Mouse (Mus musculus): ENCODE measurements at regions not wholly inside any gene's neighbourhood (a gene's known extent, or its start where the extent isn't known, plus 50 kb on each side); places are given as distances from the start of the nearest gene placed in this dataset.

- DNase-seq (ENCODE audit: low read depth) = no peak
Observed at GRCm38 (mm10) chr3:61740088-61740487, 374.3 kb upstream of the B430305J03Rik start.

GRCm38 (mm10) chr3:61738528-61738927, 372.8 kb upstream of the B430305J03Rik start:
- DNase-seq (ENCODE audit: low read depth) = no peak

- DNase-seq (ENCODE audit: low read depth) = no peak
Observed at GRCm38 (mm10) chr3:61716785-61717184, 351.0 kb upstream of the B430305J03Rik start.

- DNase-seq (ENCODE audit: low read depth) = no peak
Observed at GRCm38 (mm10) chr3:61687933-61688705, 322.4 kb upstream of the B430305J03Rik start.

- DNase-seq (ENCODE audit: low read depth) = no peak
Observed at GRCm38 (mm10) chr3:61670874-61671273, 305.1 kb upstream of the B430305J03Rik start.

- DNase-seq (ENCODE audit: low read depth) = no peak
Observed at GRCm38 (mm10) chr3:61656143-61656542, 290.4 kb upstream of the B430305J03Rik start.

- DNase-seq (ENCODE audit: low read depth) = no peak
Observed at GRCm38 (mm10) chr3:61628535-61628934, 262.8 kb upstream of the B430305J03Rik start.

GRCm38 (mm10) chr3:61628099-61628498, 262.3 kb upstream of the B430305J03Rik start:
- no peak for DNase-seq (ENCODE audit: low read depth)

- DNase-seq (ENCODE audit: low read depth) = no peak
Observed at GRCm38 (mm10) chr3:61623954-61624487, 258.3 kb upstream of the B430305J03Rik start.

GRCm38 (mm10) chr3:61605469-61605868, 239.7 kb upstream of the B430305J03Rik start:
- DNase-seq (ENCODE audit: low read depth) = no peak

GRCm38 (mm10) chr3:61602891-61603290, 237.1 kb upstream of the B430305J03Rik start:
- no peak for DNase-seq (ENCODE audit: low read depth)

GRCm38 (mm10) chr3:61595574-61595973, 229.8 kb upstream of the B430305J03Rik start:
- no peak for DNase-seq (ENCODE audit: low read depth)

GRCm38 (mm10) chr3:61592342-61592741, 226.6 kb upstream of the B430305J03Rik start:
- DNase-seq (ENCODE audit: low read depth) = no peak

- DNase-seq (ENCODE audit: low read depth) = no peak
Observed at GRCm38 (mm10) chr3:61583669-61584068, 217.9 kb upstream of the B430305J03Rik start.

GRCm38 (mm10) chr3:61582927-61583326, 217.2 kb upstream of the B430305J03Rik start:
- DNase-seq (ENCODE audit: low read depth) = no peak

- no peak for DNase-seq (ENCODE audit: low read depth)
Observed at GRCm38 (mm10) chr3:61580252-61580651, 214.5 kb upstream of the B430305J03Rik start.

GRCm38 (mm10) chr3:61537113-61537512, 171.4 kb upstream of the B430305J03Rik start:
- no peak for DNase-seq (ENCODE audit: low read depth)

- DNase-seq (ENCODE audit: low read depth) = no peak
Observed at GRCm38 (mm10) chr3:61535751-61536150, 170.0 kb upstream of the B430305J03Rik start.

- DNase-seq (ENCODE audit: low read depth) = no peak
Observed at GRCm38 (mm10) chr3:61503178-61503577, 137.4 kb upstream of the B430305J03Rik start.

- DNase-seq (ENCODE audit: low read depth) = no peak
Observed at GRCm38 (mm10) chr3:61494835-61495234, 129.1 kb upstream of the B430305J03Rik start.

- DNase-seq (ENCODE audit: low read depth) = no peak
Observed at GRCm38 (mm10) chr3:61486808-61487389, 121.1 kb upstream of the B430305J03Rik start.

GRCm38 (mm10) chr3:61478861-61479584, 113.3 kb upstream of the B430305J03Rik start:
- no peak for DNase-seq (ENCODE audit: low read depth)

GRCm38 (mm10) chr3:61475018-61475417, 109.3 kb upstream of the B430305J03Rik start:
- no peak for DNase-seq (ENCODE audit: low read depth)

Data from naive thymus-derived CD4-positive, alpha-beta T cell, adult 2 months (primary cell).